Mouse (Mus musculus): ENCODE results near the gene Oxsr1.
A peak's percentile ranks its signal among the peaks of the same experiment; 100 is the strongest.
"Not testable (repeated sequence)": the region's sequence is repeated elsewhere in the genome, so short reads cannot be mapped to it uniquely, and the experiment has no call there.

Oxsr1 gene

DNA sequence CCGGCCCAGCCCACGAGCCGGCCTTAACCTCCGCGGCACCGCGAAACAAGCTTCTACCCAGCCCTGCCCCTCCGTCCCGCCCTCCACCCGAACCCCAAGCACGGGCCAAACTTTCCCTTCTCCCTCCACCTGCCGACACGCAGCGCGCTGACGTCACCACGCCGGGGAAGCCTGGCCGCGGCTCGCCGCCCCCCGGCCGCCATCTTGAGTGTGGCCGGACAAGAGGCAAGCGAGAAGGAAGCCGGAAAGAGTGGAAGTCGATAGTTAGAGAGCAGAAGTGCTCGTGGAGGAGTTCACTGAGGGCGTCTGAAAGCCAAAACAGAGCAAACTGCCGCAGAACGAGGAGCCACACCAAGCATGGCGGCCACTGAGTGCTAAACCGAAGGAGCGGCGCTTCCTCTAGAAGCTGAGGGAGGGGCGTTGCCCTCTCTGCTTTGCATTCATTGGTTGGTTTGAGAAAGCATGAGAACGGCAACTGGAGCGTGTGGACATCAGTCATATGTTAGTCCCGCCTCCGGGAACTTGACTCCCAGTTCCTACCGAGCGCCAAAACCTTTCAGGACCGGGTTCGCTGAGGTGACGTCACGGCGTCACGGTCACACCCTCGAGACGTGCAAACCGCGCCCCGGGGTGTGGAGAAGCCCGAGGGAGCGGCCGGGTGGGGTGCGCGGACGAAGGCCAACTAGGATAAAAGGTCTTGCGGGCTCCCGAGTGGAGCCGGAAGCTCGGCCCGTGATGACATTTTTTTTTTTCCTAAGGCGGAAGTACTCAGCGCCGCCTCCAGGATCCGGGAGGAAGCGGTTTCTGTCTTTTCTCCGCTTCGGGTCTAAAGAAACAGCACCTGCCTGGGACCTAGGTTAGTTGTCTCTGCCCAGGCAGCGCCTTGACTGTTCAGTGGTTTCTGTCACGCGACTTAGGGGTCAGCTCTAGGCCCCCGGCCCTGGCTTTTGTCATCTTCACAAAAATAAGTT, at the start of gene Oxsr1:
TSS of gene Oxsr1 (minus strand) at position 139 of the 971 bp plus-strand sequence.
- peak; percentile 98 for DNase-seq

DNA sequence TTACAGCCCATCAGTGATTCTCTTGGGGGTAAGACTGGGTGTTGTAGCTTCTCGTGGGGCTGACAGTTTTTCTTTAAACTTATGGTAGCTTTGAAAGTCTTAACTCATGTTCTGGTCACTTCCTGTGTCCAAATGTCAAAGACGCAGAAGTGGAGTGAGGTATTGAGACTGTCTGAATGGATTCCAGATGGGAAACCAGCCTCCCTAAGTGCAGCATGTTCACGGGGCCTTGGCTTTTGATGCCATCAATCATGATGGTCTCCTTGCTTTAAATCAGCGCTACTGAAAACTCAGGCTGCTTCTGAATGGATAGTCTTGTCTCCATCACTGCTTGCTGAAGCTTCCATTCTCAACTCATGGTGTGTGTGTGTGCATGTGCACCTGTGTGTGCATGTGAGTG, 49.0 kb upstream of the Oxsr1 start:
- peak; percentile 37 for DNase-seq

DNA sequence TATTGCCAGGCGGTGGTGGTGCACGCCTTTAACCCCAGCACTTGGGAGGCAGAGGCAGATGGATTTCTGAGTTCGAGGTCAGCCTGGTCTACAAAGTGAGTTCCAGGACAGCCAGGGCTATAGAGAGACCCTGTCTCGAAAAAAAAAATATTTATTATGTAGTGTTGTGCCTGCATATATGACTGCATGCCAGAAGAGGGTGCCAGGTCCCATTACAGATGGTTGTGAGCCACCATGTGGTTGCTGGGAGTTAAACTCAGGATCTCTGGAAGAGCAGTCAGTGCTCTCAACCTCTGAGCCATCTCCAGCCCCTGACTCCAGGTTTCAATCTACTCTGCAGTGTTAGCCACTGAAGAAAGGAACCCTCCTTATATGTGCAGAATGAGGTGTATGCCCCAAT, 48.5 kb upstream of the Oxsr1 start:
- not testable (repeated sequence) for DNase-seq

DNA sequence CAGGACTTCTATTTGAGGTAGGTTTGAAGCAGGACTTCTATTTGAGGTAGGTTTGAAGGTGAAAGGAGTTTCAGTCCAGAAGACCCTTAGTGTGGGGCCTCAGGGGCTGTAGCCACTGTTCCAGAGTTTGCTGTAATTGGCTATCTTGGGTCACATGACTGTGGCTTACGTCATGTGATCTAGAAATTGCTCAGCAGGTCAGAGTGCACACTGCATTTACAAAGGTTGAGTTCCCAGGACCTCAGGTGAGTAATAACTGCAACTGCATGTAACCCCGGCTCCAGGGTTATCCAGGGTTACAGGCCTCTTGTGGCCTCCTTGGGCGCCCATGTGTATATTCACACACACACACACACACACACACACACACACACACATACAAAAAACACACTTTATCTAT, 46.1 kb upstream of the Oxsr1 start:
- no peak for DNase-seq

DNA sequence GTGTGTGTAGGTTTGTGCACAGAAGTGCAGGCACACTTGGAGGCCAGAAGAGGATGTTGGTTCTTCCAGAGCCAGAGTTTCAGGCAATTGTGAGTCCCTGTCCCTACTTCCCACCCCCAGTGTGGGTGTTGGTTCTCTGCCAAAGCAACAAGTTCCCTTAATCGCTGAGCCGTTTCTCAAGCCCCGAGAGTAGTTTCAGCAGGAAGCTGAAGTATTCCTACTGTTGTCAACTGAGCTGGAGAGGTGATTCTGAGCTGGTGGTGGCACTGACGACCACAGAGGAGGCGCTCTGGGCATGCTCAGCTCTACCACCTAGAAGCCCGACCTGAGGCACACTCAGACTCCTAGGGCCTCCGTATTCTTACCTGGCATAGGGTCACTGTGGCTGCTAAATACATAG, 43.1 kb upstream of the Oxsr1 start, which contains the start of gene Slc22a14:
TSS of gene Slc22a14 (minus strand) at position 270 of the 400 bp plus-strand sequence.
- DNase-seq, result no peak

DNA sequence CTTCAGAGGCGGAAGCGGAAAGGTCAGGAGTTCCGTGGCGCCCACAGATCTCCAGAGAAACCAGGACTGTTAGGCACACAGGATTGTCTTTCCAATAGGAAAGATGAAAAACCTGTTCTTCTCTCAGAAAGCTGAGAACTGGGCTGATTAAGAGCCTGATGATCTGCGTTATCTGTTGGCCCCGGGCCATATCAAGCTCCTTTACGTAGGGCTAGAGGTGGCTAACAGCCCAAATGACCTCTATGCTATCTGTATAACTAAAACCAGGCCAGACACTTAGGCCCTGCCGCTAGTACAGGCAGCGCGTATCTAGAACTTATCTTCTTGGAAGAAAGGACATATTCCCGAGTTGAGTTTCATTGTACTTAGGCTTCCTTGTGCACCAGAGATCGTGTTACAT, 41.0 kb upstream of the Oxsr1 start:
- DNase-seq, result no peak

DNA sequence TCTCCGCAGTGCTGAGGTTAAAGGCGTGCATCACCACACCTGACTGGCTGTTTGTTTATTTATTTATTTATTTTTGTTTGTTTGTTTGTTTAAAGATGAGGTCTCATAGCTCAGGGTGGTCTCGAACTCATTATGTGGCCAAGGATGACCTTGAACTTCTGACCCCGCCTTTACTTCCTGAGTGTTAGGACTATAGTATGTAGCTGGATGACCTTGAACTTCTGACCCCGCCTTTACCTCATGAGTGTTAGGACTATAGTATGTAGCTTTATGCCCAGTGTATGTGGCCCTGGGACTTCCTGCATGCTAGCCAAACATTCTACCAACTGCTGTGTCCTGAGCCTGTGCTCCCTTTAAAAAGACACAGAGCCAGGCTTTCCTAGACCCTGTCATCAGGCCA, 39.2 kb upstream of the Oxsr1 start:
- no peak for DNase-seq

DNA sequence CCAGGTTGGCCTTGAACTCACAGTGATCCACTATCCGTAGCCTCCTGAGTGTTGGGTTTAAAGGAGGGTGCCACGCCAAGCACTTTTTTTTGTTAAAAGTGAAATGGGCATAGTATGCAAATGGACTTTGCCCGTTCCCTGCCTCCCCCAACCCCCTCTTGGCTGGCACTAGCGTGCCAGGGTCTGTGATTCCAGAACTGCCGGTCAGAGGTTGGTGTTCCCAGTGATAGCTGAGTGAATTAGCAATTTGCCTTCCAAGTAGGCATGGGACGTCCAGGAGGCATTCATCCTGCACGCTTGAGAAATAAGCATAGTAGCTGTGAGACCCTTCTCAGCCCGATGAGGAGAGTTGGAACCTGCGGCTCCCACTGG, 35.8 kb upstream of the Oxsr1 start:
- DNase-seq, result no peak

DNA sequence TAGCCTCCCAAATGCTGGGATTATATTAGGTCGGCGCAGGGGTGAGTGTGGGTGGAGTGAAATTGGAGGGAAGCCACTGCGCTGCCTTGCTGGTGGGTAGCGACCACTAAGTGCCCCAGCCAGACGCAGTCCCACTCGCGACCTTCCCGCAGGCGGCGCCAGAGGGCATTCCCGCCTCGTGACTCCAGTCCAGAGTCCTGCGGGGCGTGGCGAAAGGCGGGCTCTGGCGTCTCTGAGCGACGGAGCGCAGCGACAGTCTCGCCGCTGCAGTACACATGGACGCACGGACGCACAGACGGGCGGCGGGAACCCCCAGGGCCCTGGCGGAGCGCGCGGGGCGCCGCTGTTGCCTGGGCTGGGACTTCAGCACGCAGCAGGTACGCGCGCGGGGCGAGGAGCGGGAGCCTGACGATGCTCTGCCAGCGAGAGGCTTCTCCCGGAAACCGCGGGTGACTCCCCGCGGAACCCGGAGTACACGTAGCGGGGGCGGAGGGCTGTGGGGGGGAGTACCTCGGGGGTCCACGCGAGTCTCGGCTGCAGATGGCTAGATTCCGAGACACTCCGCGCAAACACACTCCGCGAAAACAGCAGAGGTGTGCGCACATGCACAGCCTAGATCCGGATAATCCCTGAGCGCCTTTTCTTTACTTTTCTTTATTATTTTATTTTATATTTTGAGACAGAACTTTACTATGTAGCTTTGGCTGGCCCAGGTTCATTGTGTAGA, 35.3 kb upstream of the Oxsr1 start, which contains the start of gene Xylb:
TSS of gene Xylb (plus strand) at position 51 of the 727 bp plus-strand sequence.
- peak; percentile 94 for DNase-seq

DNA sequence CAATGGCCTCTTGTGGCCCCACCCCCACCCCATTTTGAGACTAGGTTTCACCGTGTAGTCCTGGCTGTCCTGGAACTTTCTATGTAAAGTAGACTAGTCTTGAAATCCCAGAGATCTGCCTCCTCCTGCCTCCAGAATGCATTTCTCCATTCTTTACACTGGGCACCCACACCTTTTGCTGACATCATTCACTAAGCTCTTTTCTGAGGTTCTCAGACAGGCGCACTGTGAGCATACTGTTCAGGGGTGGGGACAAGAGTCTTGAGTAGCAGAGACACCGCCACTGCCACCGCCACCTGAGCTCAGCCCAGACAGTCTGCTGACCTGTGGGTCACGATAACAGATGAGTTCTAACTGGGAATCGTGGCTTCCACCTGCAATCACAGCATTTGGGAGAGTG, 33.7 kb upstream of the Oxsr1 start:
- DNase-seq, result no peak

DNA sequence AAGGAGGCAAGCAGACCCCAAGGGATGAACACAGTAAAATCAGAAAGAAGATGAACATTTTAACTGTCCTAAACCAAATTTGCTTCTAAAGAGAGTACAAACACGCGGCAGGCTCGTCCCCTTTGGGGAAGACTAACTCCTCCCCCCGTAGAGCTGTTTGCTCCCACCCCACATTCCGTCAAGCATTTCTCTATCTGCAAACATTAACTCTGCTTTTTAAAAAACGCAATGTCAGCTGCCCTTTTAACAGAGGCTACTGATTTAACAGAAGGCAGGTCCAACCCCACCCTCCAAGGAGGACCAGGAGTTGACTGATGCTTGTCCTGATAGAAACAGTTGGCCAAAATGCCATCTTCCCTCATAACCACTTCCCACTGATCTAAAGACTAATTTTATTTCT, 31.7 kb upstream of the Oxsr1 start:
- DNase-seq, result no peak

DNA sequence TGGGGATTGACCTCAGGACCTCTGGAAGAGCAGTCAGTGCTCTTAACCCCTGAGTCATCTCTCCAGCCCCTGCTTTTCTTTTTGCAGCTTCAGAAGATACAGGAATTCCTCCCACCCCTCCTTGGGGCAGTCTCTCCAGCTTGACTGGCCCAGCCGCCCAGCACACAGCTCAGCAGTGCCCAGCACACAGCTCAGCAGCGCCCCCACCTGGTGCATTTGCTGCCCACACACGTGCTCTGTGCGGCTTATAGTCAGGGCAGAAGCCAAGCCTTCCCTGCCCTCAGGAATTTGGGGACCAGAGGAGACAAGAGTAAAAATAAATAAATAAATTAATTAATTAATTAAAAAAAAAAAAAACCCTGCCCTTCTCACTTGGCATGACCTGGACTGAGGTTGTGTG, 29.8 kb upstream of the Oxsr1 start:
- DNase-seq, result peak; percentile 80

DNA sequence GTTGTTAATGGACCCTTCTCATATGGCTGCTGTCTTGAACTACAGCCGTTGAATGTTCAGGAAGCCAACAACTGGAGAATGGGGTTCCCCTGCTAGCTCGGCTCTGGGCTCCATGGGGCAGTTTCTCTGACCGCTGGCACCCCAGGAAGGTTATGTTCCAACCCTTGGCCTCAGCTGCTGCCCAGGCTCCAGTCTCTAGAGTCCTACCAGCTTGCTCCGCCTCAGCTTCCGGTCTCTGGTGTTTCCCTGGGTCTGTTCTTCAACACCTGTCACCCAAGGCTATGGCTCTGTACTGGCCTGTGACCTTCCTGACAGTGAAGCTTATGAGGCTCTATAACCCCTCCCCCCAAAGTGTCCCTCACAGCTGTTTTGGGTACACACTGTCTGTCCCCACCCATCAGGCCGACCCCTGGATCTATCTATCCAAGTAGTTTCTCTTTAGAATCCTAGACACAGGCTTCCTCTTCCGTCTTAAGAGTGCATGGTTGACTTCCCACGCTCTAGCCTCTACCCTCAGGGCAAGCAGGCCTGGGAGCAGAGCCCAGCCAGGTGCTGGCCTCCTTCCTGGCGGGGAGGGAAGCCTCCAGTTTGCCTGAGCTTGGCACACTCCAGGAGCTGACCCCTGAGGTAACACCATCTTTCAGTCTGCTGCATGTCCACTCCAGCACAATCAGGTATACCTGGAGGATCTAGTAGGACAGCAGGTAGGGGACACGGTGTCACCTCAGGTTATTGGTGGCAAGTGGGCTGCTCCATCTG, 28.9 kb upstream of the Oxsr1 start:
- DNase-seq, result no peak

DNA sequence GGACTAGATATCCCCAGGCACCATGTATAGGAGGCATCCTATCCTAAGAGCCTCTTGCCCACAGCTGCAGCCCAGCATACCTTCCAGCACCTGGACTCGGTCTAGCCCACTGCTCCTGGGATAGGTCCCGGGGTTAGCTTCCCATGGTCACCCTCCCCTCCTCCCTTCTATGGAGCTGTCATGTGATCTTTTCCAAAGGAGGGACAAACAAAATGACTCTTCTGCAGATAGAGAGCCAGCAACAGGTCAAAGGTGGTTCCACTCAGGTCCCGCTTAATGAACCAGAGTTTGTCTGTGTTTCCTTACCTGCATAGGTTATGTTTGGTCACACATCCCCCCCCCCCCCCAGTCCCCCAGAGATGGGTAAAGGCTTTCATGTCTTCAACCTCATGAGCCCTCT, 28.3 kb upstream of the Oxsr1 start:
- no peak for DNase-seq

DNA sequence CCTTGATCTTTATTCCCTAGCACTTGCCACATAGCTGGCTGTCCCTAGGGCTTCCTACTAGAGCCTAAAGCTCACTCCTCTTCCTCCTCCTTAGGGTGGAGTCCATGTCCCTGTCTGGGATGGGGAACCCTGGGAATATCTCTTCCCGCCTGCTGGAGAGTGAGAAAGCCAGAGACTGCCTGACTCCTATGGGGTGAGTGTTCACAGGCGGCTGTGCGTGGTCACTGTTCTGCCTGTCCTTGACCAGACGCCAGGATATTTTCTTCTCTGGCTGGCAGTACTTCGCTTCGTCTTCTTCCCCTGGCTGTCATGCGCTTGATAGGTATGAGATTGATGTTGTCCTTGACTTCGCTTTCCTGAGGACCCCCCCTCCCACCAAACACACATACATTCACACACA, 24.1 kb upstream of the Oxsr1 start:
- no peak for DNase-seq

DNA sequence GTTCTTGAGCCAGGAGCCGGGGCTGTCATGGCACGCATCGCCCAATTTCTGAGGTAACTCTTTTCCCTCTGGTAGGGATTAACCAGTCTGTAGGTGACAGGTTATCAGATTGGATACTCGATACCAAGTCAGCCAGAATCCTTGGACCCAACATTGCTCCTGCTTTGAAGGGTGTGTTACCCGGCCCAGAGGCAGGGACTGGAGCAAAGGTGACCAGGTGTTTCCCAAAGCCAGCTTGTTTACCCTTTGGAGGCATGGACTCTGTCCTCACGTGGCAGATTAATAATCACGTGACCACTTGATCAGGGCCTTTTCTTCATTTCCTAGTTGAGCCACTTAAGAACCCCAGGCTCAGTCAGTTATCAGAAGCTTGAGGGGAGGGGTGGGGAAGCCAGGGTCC, 20.5 kb upstream of the Oxsr1 start:
- DNase-seq, result no peak

DNA sequence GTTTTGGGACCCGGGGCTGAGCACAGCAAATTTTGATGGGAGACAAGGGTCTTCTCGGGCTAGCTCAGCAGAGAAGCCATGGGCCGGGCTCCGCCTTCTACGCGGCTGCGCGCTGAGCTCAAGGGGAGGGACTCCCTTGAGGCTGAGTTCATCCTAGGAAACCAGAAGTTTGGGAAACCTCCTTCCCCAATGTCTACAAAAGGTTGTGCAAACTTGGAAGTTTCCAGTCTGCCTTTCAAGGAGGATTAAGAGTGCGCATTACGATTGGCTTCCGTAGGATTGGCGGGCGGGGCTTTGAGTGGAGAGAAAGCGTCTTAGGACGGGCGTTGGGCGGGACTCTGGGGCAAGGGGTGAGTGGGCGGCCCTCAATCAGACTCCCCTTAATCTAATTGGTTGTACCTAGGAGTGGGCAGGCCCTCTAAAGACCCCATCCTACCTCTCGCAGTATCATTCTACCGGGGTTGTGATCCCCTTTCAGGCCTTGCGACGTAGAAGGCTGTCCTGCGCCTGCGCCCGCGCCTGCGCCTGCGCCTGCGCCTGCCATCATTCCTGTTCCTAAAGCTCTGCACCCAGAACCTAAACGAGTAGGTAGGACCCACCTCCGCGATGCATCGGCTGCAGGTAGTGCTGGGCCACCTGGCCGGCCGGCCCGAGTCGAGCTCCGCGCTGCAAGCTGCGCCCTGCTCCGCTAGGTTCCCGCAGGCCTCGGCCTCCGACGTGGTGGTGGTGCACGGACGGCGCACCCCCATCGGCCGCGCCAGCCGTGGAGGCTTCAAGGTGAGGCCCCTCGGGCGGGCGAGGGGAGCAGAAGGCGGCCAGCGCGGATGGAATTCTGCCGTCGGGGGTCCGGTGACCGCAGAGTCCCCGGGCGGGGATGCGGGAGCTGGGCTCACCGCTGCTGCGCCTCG, 18.9 kb upstream of the Oxsr1 start, which contains the start of gene Myd88:
TSS of gene Myd88 (minus strand) at position 503 of the 908 bp plus-strand sequence.
- peak; percentile 97 for DNase-seq

DNA sequence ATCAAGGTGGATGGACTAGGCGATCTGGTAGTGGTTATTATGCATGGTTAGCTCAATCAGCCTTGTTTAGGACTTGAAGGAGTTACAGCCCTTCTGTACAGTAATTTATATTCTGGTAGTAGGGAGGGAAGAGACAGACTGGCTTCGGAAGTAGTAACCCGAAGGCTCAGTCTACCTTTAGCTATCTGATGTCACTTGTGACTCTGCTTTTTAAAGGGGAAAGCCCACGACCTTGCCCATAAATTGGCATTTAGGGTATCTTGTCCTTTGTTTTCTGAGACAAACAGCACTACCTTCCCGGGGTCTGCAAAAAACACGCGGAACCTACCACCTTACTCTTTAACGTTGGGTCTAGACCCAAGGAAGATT, 18.0 kb upstream of the Oxsr1 start:
- DNase-seq, result no peak

DNA sequence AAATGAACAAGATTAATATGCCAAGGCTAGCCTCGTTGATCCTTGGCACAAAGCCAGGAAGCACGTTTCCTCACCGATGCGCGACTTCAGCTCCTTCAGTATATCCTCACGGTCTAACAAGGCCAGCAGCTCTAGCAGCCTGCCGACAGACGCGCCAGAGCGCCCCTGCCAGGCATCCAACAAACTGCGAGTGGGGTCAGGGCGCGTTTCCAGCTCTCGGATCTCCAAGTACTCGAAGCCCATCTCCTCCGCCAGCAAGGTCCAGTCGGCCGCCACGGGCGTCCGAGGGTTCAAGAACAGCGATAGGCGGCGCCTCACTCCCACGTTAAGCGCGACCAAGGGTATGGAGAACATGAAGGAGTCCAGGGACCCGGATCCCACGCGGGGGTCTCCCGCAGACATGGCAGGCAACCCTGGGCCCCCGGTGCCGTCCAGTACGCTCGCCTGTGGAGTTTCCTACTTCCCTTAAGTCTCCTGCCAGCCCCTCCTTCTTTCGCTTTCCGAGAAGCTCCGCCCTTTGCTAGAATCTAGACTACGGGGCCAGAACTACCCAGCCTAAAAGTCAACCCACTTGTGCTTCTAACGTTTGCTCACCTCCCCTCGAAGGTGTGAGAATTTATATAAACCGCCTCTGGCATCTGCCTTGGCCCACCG, 17.5 kb upstream of the Oxsr1 start, which contains the start of gene Acaa1a:
TSS of gene Acaa1a (plus strand) at position 119 of the 654 bp plus-strand sequence.
- peak; percentile 70 for DNase-seq

DNA sequence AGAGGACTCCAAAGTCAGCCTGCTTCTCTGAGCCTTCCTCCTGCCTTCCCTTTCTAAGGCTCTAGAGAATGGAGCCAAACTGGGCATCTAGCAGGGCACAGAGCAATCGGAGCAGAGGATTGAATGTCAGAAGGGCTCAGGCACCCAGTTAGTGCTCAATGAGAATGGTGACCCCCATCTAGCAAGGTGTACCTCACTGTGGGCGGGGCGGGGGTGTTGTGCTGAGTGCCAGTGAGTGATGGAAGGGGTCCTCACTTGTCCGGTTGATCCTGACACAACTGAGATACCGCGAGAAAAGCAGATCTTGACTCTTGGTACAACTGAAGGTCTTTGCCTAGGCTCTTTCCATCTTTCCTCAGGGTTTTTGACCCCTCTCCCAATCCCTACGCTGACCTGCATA, 16.9 kb upstream of the Oxsr1 start:
- no peak for DNase-seq

DNA sequence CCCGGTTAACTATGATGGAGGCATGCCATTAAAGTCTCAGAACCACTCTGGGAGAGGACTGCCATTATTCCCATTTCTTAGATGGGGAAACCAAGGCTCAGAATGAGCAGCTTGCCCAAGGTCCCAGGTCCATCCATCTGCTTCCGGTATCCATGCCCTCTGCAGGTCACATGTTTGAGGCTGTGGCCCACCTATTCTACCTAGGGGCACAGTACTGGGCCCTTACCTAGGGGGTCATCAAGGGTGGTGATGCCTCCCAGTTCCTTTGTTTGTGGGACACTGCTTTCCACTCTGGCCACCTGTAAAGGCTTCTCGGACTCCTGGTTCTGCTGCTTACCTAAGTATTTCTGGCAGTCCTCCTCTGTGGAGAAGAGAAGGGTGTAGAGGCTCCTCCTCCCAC, 16.1 kb upstream of the Oxsr1 start:
- DNase-seq, result no peak
